Mouse (Mus musculus) testis, adult 2 months (tissue): ENCODE measurements around the gene Mipol1.

Experiments used
- CTCF ChIP-seq: fragments of 200-500 bp; IDR thresholded peaks from 2 replicates; pipeline ENCODE4 v1.5.1; 2012; ENCODE audit warnings: low read depth, mild to moderate bottlenecking, inconsistent platforms, low read length, moderate library complexity; ENCODE audit not compliant: control insufficient read depth, insufficient read depth, insufficient replicate concordance
- POLR2A ChIP-seq: fragments of 200-500 bp; IDR thresholded peaks from 2 replicates; pipeline ENCODE4 v1.6.1; 2012; ENCODE audit warnings: low read depth, mild to moderate bottlenecking, inconsistent platforms, low read length, moderate library complexity; ENCODE audit not compliant: control insufficient read depth

- TF ChIP-seq CTCF (no peak), POLR2A (no peak)
Measured at GRCm38 (mm10) chr12:57536056-57536908, 306.1 kb downstream of the Mipol1 start.
